Mouse (Mus musculus): ENCODE results near the gene Esp18. TPM values are rescaled to one million over a fixed set of nuclear protein-coding genes. Genes with fewer than 3 reads are reported as not detected.

Esp18 gene
- not detected in 2 replicates for polyA plus RNA-seq (2015; fragmentation: Nextera tagmentation; extraction: Ambion mirVana)

DNA sequence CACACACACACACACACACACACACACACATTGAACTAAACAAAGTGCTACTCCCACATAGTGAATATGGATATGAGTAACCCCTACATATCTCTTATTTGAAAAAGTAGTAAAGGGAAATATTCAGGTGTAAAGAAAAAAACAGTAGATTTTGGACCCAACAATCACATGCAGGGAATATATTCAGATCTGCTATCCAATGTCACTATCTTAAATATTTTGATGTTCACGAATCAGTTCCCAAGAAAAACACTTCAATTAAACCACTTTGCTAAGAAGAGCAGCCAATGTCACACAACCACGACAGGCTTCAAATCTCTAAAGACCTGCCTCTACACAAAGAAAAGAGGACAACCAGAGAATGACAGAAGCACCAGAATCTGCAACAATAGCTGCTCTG is at the start of gene Esp18:
Esp18 (plus strand) TSS at position 301 of the 400 bp plus-strand sequence.
- Histone ChIP-seq H3K4me3 (replicated peaks; ENCODE audit: low read length) (no peak within 1 kb of the TSS), H3K4me1 (ENCODE audit: control insufficient read depth, insufficient read depth, low read length) (no peaks in the 10 kb centered on the region), H3K27ac (ENCODE audit: low read length) (no peak within 1 kb of the TSS), H3K9ac (ENCODE audit: low read length) (no peak within 1 kb of the TSS), H3K36me3 (ENCODE audit: control insufficient read depth, insufficient read depth, low read length) (no peaks in the 10 kb centered on the region), H3K4me2 (ENCODE audit: low read depth, low read length) (no peak within 1 kb of the TSS), H3K9me3 (replicated peaks; ENCODE audit: control insufficient read depth, low read length) (no peaks in the 10 kb centered on the region), H3K27me3 (ENCODE audit: control insufficient read depth, insufficient read depth, low read length) (no peaks in the 10 kb centered on the region)
- 55% methylated on average over 2 of the region's 2 CpGs for WGBS
- ATAC-seq (ENCODE audit: insufficient read depth, low FRiP score): no peak

DNA sequence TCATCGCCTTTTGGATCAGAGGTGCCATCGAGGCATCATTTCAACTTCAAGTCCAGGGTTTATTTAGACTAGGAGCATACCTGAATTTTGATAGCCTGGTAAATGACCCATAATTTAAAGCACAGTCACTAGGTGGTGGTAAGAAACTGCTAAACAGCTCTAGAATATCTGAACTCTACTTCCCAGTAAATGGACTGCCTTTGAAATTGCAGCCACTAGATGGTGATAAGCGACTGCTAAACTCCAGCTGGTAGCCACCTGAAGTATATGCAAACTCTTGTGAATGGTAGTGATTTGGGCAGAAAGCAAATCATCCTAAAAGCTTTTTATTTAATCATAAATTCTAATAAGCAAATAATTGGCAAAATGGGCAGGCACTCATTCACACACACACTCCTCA is 42.8 kb upstream of the Esp18 start:
- ATAC-seq (ENCODE audit: insufficient read depth, low FRiP score): no peak
- WGBS: 65% methylated on average over 3 of the region's 3 CpGs
- H3K27ac ChIP-seq (ENCODE audit: low read length): no peak overlapping the region
- no peaks in the 10 kb centered on the region for H3K36me3 ChIP-seq (ENCODE audit: control insufficient read depth, insufficient read depth, low read length)
- H3K27me3 ChIP-seq (ENCODE audit: control insufficient read depth, insufficient read depth, low read length): no peaks in the 10 kb centered on the region
- no peak overlapping the region for H3K9ac ChIP-seq (ENCODE audit: low read length)
- H3K4me2 ChIP-seq (ENCODE audit: low read depth, low read length): no peak overlapping the region
- H3K4me3 ChIP-seq (replicated peaks; ENCODE audit: low read length): no peak overlapping the region
- H3K4me1 ChIP-seq (ENCODE audit: control insufficient read depth, insufficient read depth, low read length): no peaks in the 10 kb centered on the region
- H3K9me3 ChIP-seq (replicated peaks; ENCODE audit: control insufficient read depth, low read length): no peaks in the 10 kb centered on the region

Small RNA genes lying within 50 kb of the gene (microRNA-seq; reads per million reads assigned to microRNA genes)
- not detected for gene Gm26429

Other genes with a start within 250 kb of the Esp18 start
- gene Esp16, start 129.8 kb downstream of the Esp18 start, polyA plus RNA-seq (2015; fragmentation: Nextera tagmentation; extraction: Ambion mirVana): not detected in 2 replicates
- gene Esp15, start 234.6 kb downstream of the Esp18 start, polyA plus RNA-seq (2015; fragmentation: Nextera tagmentation; extraction: Ambion mirVana): not detected in 2 replicates